Mouse (Mus musculus) testis, adult 2 months (tissue): ENCODE results near the gene Gstt1. TPM values are rescaled to one million over a fixed set of nuclear protein-coding genes. Genes with fewer than 3 reads are reported as not detected.
"Not testable (repeated sequence)": the region's sequence is repeated elsewhere in the genome, so short reads cannot be mapped to it uniquely, and the experiment has no call there.

Experiments
- H3K27ac ChIP-seq: fragments of 200-500 bp; 2 replicates; pipeline ENCODE4 v1.5.1; 2012; ENCODE audit warnings: low read depth, low read length; ENCODE audit not compliant: control insufficient read depth, insufficient read depth
- H3K27me3 ChIP-seq: fragments of 200-500 bp; 2 replicates; pipeline ENCODE4 v1.6.1; 2012; ENCODE audit warnings: mild to moderate bottlenecking, low read length, moderate library complexity; ENCODE audit not compliant: control insufficient read depth, insufficient read depth
- H3K36me3 ChIP-seq: fragments of 200-500 bp; 2 replicates; pipeline ENCODE4 v1.6.1; 2012; ENCODE audit warnings: mild to moderate bottlenecking, low read length; ENCODE audit not compliant: control insufficient read depth, insufficient read depth
- H3K4me1 ChIP-seq: fragments of 200-500 bp; 2 replicates; pipeline ENCODE4 v1.6.1; 2012; ENCODE audit warnings: low read length; ENCODE audit not compliant: control insufficient read depth, insufficient read depth
- H3K4me3 ChIP-seq: fragments of 200-500 bp; 2 replicates; pipeline ENCODE4 v1.5.1; 2012; ENCODE audit warnings: low read depth, mild to moderate bottlenecking, low read length, moderate library complexity, mixed read lengths; ENCODE audit not compliant: control insufficient read depth
- CTCF ChIP-seq: fragments of 200-500 bp; IDR thresholded peaks from 2 replicates; pipeline ENCODE4 v1.5.1; 2012; ENCODE audit warnings: low read depth, mild to moderate bottlenecking, inconsistent platforms, low read length, moderate library complexity; ENCODE audit not compliant: control insufficient read depth, insufficient read depth, insufficient replicate concordance
- POLR2A ChIP-seq: fragments of 200-500 bp; IDR thresholded peaks from 2 replicates; pipeline ENCODE4 v1.6.1; 2012; ENCODE audit warnings: low read depth, mild to moderate bottlenecking, inconsistent platforms, low read length, moderate library complexity; ENCODE audit not compliant: control insufficient read depth
- polyA plus RNA-seq: library from polyadenylated mRNA; depleted of rRNA; stranded (reverse); fragments of >200 nt; gene quantifications from 2 replicates; pipeline ENCODE4 v1.2.3, GENCODE M21; 2012

Gstt1 gene
- polyA plus RNA-seq, 1 experiment: 8.9 TPM

GRCm38 (mm10) chr10:75774102-75774501 lies 24.3 kb downstream of the Gstt1 start:
- no peak for TF ChIP-seq POLR2A
- no peak for TF ChIP-seq CTCF
- no peaks in the 10 kb centered on the region; the same call in 1 of the 2 replicates for H3K36me3 ChIP-seq
- no peaks in the 10 kb centered on the region for H3K27me3 ChIP-seq

DNA sequence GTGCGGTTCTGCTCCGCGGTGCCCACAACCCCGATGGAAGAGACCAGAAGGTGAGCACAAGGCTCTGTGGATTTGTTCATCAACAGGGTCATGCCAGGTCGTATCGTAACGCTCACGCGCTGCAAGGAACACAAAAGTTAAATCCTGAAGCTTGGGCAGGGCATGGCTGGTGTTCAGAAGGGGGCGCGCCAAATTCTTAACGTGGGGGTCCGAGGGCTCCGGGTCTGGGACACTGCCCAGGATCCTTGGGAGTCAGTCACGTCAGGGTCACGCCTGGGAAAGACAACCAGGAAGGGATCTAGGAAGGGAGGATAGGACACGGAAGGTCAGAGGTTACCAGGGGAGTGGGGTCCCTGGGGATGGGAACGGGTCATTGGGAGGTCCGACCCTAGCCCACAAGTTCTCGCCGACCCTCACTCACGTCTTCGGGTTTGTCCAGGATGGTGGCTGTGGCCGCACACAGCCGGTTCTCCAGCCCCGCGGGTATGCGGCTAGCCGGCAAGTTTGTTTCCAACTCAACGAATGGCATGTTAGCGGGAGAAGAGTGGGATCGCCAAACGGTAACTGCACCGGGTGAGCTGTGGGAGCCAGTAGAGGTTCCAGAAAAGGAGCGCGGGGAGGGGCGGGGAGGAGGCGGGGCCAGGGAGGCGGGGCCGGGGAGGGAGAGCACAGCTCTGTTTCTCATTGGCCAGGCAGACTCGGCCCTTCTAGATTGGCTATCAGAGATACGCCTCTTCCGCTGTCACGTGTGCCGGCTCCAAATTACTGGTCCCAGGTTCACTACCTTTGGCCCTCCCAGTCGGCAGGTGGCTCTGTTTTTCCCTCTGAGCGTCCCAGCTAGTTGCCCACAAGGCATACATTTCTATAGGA lies 25.4 kb downstream of the Gstt1 start, which contains the start of gene Ddt:
Gene Ddt (minus strand): TSS at position 620 of the 870 bp plus-strand sequence.
- H3K36me3 ChIP-seq: no peaks in the 10 kb centered on the region; the same call in 1 of the 2 replicates
- H3K27ac ChIP-seq: peak within 1 kb of the TSS; percentile 90
- no peaks in the 10 kb centered on the region for H3K27me3 ChIP-seq
- peak within 1 kb of the TSS; percentile 88 for H3K4me3 ChIP-seq
- peak; percentile 92 for TF ChIP-seq POLR2A
- 0 out of 2 replicates have a peak, but pooled peaks have one; percentile 7 for TF ChIP-seq CTCF
- H3K4me1 ChIP-seq: peaks cover 4% of the 10 kb centered on the region

More at GRCm38 (mm10) chr10:75774102-75774501, 24.3 kb downstream of the Gstt1 start:
- Histone ChIP-seq H3K4me3 (no peak overlapping the region), H3K4me1 (peaks cover 4% of the 10 kb centered on the region), H3K27ac (0 out of 2 replicates have a peak overlapping the region, but pooled peaks have one; percentile 80)

DNA sequence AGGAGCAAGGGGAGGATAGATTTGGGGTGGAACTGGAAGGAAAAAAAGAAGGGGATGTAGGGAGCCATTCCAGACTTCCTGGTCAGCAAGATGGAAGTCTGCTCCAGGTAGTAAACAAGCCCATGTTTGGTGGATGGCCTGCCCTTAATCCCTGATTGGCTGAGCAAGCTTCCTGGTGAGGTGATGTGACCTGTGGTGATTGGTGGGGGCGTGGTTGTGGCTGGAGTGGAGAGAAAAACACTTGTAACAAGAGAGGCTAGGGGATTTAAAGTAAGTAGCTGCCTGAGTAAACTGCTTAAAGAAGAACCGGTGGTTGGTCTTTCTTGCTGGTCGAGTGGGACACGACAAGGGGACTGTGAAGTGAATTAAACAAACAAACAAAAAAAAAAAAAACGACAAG lies 30.6 kb downstream of the Gstt1 start:
- H3K4me3 ChIP-seq, H3K27me3 ChIP-seq, H3K36me3 ChIP-seq, H3K27ac ChIP-seq, H3K4me1 ChIP-seq: not testable (repeated sequence)

GRCm38 (mm10) chr10:75766856-75767255 lies 31.5 kb downstream of the Gstt1 start:
- H3K4me3 ChIP-seq: no peak overlapping the region
- H3K4me1 ChIP-seq: peaks cover 2% of the 10 kb centered on the region
- no peak overlapping the region for H3K27ac ChIP-seq
- no peaks in the 10 kb centered on the region for H3K36me3 ChIP-seq
- H3K27me3 ChIP-seq: no peaks in the 10 kb centered on the region
- TF ChIP-seq POLR2A (no peak), CTCF (no peak)

DNA sequence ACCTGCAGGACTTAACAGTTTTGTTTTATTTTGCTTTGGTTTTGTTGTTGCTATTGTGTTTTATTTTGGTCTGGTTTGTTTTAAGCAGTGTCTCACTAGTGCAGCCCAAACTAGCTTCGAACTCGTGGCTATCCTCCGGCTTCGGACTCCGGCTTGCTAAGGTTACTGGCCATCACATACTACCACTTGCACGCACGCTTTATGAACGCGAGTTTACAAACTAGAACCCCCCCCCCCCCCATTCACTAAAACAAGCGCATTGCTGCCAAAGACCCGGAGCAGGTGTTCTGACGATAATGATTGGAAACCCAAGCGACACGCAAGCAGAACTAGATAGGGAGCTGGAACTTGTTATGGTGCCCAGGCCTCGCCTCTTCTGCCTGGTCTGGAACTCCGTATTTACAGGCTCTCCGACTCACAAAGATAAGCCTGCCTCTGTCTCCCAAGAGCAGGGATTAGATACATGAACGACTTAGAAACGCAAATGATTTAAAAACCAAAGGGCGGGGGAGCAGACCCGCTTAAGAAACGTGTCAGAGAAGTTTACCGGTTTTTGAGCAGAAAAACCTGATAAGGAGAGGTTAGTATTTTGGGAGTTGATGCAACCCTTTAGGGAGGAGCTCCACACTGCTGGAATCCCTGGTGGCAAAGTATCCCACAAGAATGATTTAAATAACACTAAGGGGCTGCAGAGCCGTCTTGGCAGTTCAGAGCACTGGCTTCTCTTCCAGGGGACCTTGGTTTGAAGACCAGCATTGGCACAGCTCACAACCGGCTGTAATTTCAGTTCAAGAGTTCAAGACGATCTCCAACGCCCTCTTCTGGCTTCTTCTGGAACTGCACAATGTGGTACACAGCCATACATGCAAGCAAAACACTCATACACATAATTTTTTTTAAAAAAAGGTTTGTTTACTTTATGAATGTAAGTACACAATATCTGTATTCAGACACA lies 33.6 kb downstream of the Gstt1 start:
- Histone ChIP-seq H3K4me1 (peaks cover 2% of the 10 kb centered on the region), H3K36me3 (no peaks in the 10 kb centered on the region), H3K27ac (peak overlapping the region; percentile 63), H3K4me3 (peak overlapping the region; percentile 82), H3K27me3 (no peaks in the 10 kb centered on the region)
- TF ChIP-seq POLR2A (no peak), CTCF (peak; percentile 40; the same call in 1 of the 2 replicates)

- H3K36me3 ChIP-seq: no peaks in the 10 kb centered on the region
- peaks cover 2% of the 10 kb centered on the region for H3K4me1 ChIP-seq
- no peak for TF ChIP-seq CTCF
- TF ChIP-seq POLR2A: peak; percentile 91
- peak within 1 kb of the TSS; percentile 82 for H3K4me3 ChIP-seq
- H3K27me3 ChIP-seq: no peaks in the 10 kb centered on the region
- peak within 1 kb of the TSS; percentile 63 for H3K27ac ChIP-seq
These were observed 34.5 kb downstream of the Gstt1 start, which contains the start of gene Cabin1 for GRCm38 (mm10) chr10:75763682-75764518. TSS of gene Cabin1 (minus strand) at chr10:75764341.
